Mouse (Mus musculus) embryonic facial prominence, embryonic 14.5 days (tissue): ENCODE results near the gene Erg. TPM values are rescaled to one million over a fixed set of nuclear protein-coding genes. Genes with fewer than 3 reads are reported as not detected.

Source experiments
- ATAC-seq: fragments of 200-750 bp; cut with Nextera tagmentation; 2 replicates; pipeline ENCODE4 v1.8.0; 2017; ENCODE audit warnings: low read depth, moderate number of reproducible peaks, moderate TSS enrichment
- DNase-seq: peaks from one replicate; pipeline ENCODE4 v3.0.0-alpha.2; 2015; ENCODE audit warnings: low spot score
- H3K27ac ChIP-seq: fragments of 300-500 bp; sonication (generic); replicated peaks from 2 replicates; pipeline ENCODE4 v1.5.1; 2014; ENCODE audit warnings: low read depth, mild to moderate bottlenecking, low read length, moderate library complexity
- H3K27me3 ChIP-seq: fragments of 300-500 bp; sonication (generic); replicated peaks from 2 replicates; pipeline ENCODE4 v1.6.1; 2014; ENCODE audit warnings: low read length; ENCODE audit not compliant: control insufficient read depth, insufficient read depth
- H3K36me3 ChIP-seq: fragments of 300-500 bp; sonication (generic); 2 replicates; pipeline ENCODE4 v1.6.1; 2014; ENCODE audit warnings: low read length, mixed read lengths; ENCODE audit not compliant: control insufficient read depth, insufficient read depth
- H3K4me1 ChIP-seq: fragments of 300-500 bp; sonication (generic); 2 replicates; pipeline ENCODE4 v1.6.1; 2014; ENCODE audit warnings: antibody characterized with exemption, low read length; ENCODE audit not compliant: control insufficient read depth, insufficient read depth
- H3K4me2 ChIP-seq: fragments of 300-500 bp; sonication (generic); 2 replicates; pipeline ENCODE4 v1.6.1; 2014; ENCODE audit warnings: low read depth, mild to moderate bottlenecking, low read length, moderate library complexity, mixed read lengths
- H3K4me3 ChIP-seq: fragments of 300-500 bp; sonication (generic); 2 replicates; pipeline ENCODE4 v1.5.1; 2014; ENCODE audit warnings: low read depth, mild to moderate bottlenecking, low read length
- H3K9ac ChIP-seq: fragments of 300-500 bp; sonication (generic); 2 replicates; pipeline ENCODE4 v1.6.1; 2014; ENCODE audit warnings: low read depth, mild to moderate bottlenecking, low read length, moderate library complexity, mixed read lengths
- H3K9me3 ChIP-seq: fragments of 300-500 bp; sonication (generic); 2 replicates; pipeline ENCODE4 v1.6.1; 2016; ENCODE audit warnings: low read length; ENCODE audit not compliant: control insufficient read depth
- WGBS: fragments of 180-500 bp; shearing (Covaris S2); extraction: QIAGEN DNeasy Blood & Tissue Kit; methylation state at CpG from one replicate; pipeline ENCODE4 v1.1.7; 2014; 5-methylcytosine and 5-hydroxymethylcytosine counted together
- polyA plus RNA-seq: library from polyadenylated mRNA; unstranded; fragments of >200 nt; fragmentation: Nextera tagmentation; extraction: Ambion mirVana; gene quantifications from 2 replicates; pipeline ENCODE4 v1.2.1, GENCODE M21; 2014

Erg gene
- polyA plus RNA-seq, 1 experiment from 2014 or later: 8.4 TPM

GRCm38 (mm10) chr16:95439794-95440193 lies 146.6 kb downstream of the Erg start:
- no peak overlapping the region for H3K4me2 ChIP-seq
- no peak for DNase-seq
- ATAC-seq: no peak
- H3K4me1 ChIP-seq: 0 out of 2 replicates have a peak, but pooled peaks cover 5% of the 10 kb centered on the region
- no peak overlapping the region for H3K9ac ChIP-seq
- no peaks in the 10 kb centered on the region for H3K27me3 ChIP-seq
- 82% methylated on average over 8 of the region's 8 CpGs for WGBS
- H3K9me3 ChIP-seq: no peaks in the 10 kb centered on the region
- H3K36me3 ChIP-seq: no peaks in the 10 kb centered on the region
- no peak overlapping the region for H3K4me3 ChIP-seq
- H3K27ac ChIP-seq: no peak overlapping the region

- Histone ChIP-seq H3K27ac (no peak overlapping the region), H3K36me3 (no peaks in the 10 kb centered on the region), H3K9ac (no peak overlapping the region), H3K4me3 (no peak overlapping the region), H3K27me3 (no peaks in the 10 kb centered on the region), H3K4me2 (no peak overlapping the region), H3K4me1 (0 out of 2 replicates have a peak, but pooled peaks cover 5% of the 10 kb centered on the region), H3K9me3 (no peaks in the 10 kb centered on the region)
- 79% methylated on average over 17 of the region's 17 CpGs for WGBS
- no peak for DNase-seq
- no peak for ATAC-seq
These were observed 147.4 kb downstream of the Erg start for GRCm38 (mm10) chr16:95438848-95439540.

GRCm38 (mm10) chr16:95436611-95437010 lies 149.8 kb downstream of the Erg start:
- ATAC-seq (no peak), DNase-seq (no peak)
- no peak overlapping the region for H3K4me3 ChIP-seq
- 0 out of 2 replicates have a peak, but pooled peaks cover 9% of the 10 kb centered on the region for H3K4me1 ChIP-seq
- H3K9me3 ChIP-seq: no peaks in the 10 kb centered on the region
- no peaks in the 10 kb centered on the region for H3K36me3 ChIP-seq
- H3K27me3 ChIP-seq: no peaks in the 10 kb centered on the region
- H3K27ac ChIP-seq: no peak overlapping the region
- 88% methylated on average over 8 of the region's 8 CpGs for WGBS
- H3K9ac ChIP-seq: no peak overlapping the region
- no peak overlapping the region for H3K4me2 ChIP-seq

- no peak overlapping the region for H3K9ac ChIP-seq
- H3K4me2 ChIP-seq: no peak overlapping the region
- 0 out of 2 replicates have a peak, but pooled peaks cover 6% of the 10 kb centered on the region for H3K4me1 ChIP-seq
- H3K27ac ChIP-seq: no peak overlapping the region
- no peaks in the 10 kb centered on the region for H3K27me3 ChIP-seq
- ATAC-seq (no peak), DNase-seq (no peak)
- no peaks in the 10 kb centered on the region for H3K9me3 ChIP-seq
- WGBS: 62% methylated on average over 4 of the region's 4 CpGs
- no peak overlapping the region for H3K4me3 ChIP-seq
- H3K36me3 ChIP-seq: no peaks in the 10 kb centered on the region
These were observed 150.3 kb downstream of the Erg start for GRCm38 (mm10) chr16:95436051-95436450.

- H3K4me3 ChIP-seq: no peak overlapping the region
- H3K9me3 ChIP-seq: no peaks in the 10 kb centered on the region
- WGBS: 89% methylated on average over 8 of the region's 8 CpGs
- H3K36me3 ChIP-seq: no peaks in the 10 kb centered on the region
- H3K9ac ChIP-seq: no peak overlapping the region
- no peak overlapping the region for H3K4me2 ChIP-seq
- 0 out of 2 replicates have a peak, but pooled peaks cover 4% of the 10 kb centered on the region for H3K4me1 ChIP-seq
- DNase-seq: no peak
- no peak for ATAC-seq
- no peak overlapping the region for H3K27ac ChIP-seq
- no peaks in the 10 kb centered on the region for H3K27me3 ChIP-seq
These were observed 152.0 kb downstream of the Erg start for GRCm38 (mm10) chr16:95434434-95434833.

- DNase-seq (no peak), ATAC-seq (no peak)
- H3K9me3 ChIP-seq: no peaks in the 10 kb centered on the region
- no peaks in the 10 kb centered on the region for H3K27me3 ChIP-seq
- no peak overlapping the region for H3K9ac ChIP-seq
- H3K4me1 ChIP-seq: 0 out of 2 replicates have a peak, but pooled peaks cover 4% of the 10 kb centered on the region
- H3K4me2 ChIP-seq: no peak overlapping the region
- WGBS: 70% methylated on average over 2 of the region's 2 CpGs
- no peak overlapping the region for H3K27ac ChIP-seq
- H3K4me3 ChIP-seq: no peak overlapping the region
- no peaks in the 10 kb centered on the region for H3K36me3 ChIP-seq
These were observed 153.8 kb downstream of the Erg start for GRCm38 (mm10) chr16:95432540-95432971.

GRCm38 (mm10) chr16:95429851-95430250 lies 156.5 kb downstream of the Erg start:
- Histone ChIP-seq H3K4me2 (no peak overlapping the region), H3K4me3 (no peak overlapping the region), H3K36me3 (no peaks in the 10 kb centered on the region), H3K27ac (no peak overlapping the region), H3K9ac (no peak overlapping the region), H3K9me3 (no peaks in the 10 kb centered on the region), H3K4me1 (0 out of 2 replicates have a peak, but pooled peaks cover 4% of the 10 kb centered on the region), H3K27me3 (no peaks in the 10 kb centered on the region)
- ATAC-seq: no peak
- 88% methylated on average over 3 of the region's 3 CpGs for WGBS
- DNase-seq: no peak

- WGBS: 59% methylated on average over 5 of the region's 5 CpGs
- H3K9me3 ChIP-seq: no peaks in the 10 kb centered on the region
- no peak overlapping the region for H3K4me3 ChIP-seq
- peaks cover 8% of the 10 kb centered on the region; the same call in 1 of the 2 replicates for H3K4me1 ChIP-seq
- ATAC-seq (no peak), DNase-seq (no peak)
- no peak overlapping the region for H3K9ac ChIP-seq
- H3K4me2 ChIP-seq: no peak overlapping the region
- H3K27me3 ChIP-seq: no peaks in the 10 kb centered on the region
- H3K27ac ChIP-seq: no peak overlapping the region
- no peaks in the 10 kb centered on the region for H3K36me3 ChIP-seq
These were observed 158.2 kb downstream of the Erg start for GRCm38 (mm10) chr16:95428239-95428638.

GRCm38 (mm10) chr16:95427512-95427911 lies 158.9 kb downstream of the Erg start:
- no peaks in the 10 kb centered on the region for H3K9me3 ChIP-seq
- H3K9ac ChIP-seq: no peak overlapping the region
- no peak overlapping the region for H3K4me2 ChIP-seq
- DNase-seq (no peak), ATAC-seq (no peak)
- 76% methylated on average over 10 of the region's 10 CpGs for WGBS
- peaks cover 16% of the 10 kb centered on the region for H3K4me1 ChIP-seq
- no peaks in the 10 kb centered on the region for H3K36me3 ChIP-seq
- H3K27me3 ChIP-seq: no peaks in the 10 kb centered on the region
- H3K27ac ChIP-seq: no peak overlapping the region
- no peak overlapping the region for H3K4me3 ChIP-seq
